Mouse (Mus musculus) mature B cell (primary cell): ENCODE measurements around the gene Cab39.

ENCODE experiments used
- in situ Hi-C: fragments of 300-500 bp; cut with MboI; formaldehyde crosslinking; loops from 2 replicates; pipeline ENCODE4 v1.14.3; 2019

The Cab39 gene

DNA sequence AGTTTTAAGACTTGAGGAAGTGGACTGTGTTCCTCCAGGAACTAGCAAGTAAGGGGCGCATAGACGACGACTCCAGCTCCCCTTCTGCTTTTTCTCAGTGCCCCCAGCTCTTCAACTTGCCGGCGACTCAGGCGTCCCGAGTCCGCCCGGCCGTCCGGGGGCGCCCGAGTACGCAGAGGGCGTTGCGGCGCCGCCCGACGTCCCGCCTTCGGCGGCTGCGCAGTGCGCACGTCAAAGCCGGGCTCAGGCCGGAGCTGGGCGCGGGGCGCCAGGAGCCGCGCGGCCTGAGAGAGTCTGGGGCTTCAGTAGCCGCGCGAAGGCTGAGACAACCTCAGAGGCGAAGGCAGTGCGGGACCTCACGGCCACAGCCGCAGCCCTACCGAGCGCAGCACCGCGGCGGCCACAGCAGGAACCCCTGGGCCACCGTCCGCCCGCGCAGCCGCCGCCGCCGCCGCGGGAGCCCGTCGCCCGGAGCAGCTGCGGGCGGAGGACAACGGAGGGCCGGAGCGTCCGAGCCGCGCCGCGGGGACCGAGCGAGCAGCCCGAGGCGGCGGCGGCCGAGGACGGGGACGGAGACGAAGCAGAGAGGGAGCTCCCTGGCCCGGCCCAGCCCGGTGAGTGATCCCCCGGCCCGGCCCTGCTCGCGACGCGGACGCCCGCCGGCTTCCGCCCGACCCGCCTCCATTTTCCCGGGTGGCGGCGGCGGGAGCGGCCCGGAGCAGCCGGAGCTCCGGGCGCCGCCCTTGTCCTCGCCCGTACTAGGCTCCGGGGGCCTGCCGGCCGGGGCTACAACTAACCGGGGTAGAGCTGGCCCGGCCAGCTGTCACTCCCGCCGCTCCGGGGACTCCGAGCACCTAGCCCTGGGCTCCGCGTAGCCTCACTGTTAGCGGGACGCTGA lies at the start of gene Cab39:
TSS of gene Cab39 (plus strand) at position 234 of the 898 bp plus-strand sequence.
- in situ Hi-C loops: no loop called here

DNA sequence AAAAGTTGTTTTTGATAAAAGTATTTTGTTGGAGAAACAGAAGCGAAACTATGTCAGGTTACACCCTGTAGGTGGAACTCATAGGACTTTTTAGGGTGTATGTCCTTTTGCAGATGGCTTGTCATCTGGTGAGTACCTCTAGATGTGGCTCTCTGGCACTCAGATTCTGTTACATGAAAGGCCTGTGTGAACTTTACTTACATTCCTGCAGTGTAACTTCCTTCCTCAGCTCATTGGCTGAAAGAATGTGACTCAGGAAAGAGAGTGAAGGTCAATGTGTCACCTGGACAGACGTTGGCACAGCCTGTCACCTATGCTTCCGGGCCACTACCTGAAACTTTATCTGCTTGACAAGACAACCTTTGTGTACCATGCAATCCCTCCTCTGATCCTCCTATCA lies 48.7 kb upstream of the Cab39 start:
- in situ Hi-C loops: no loop called here

DNA sequence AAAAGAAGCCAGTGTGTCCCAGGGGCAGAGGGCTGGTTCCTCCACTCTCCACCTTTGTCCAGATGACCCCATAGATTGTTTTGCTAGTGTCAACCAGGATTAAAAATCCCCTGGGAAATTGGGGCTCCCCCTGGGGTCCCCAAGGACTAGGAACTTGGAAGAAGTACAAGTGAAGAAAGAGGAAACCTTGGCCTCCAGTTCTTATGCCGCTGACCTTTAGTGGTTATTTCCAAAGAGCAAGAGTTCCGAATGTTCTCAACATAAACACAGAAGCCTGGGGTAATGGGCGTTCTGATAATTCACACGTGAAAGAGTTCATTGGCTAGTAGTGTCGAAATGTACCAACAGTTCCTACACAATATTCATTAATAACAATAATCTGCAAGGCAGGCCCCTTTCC lies 46.7 kb upstream of the Cab39 start:
- in situ Hi-C loops: no loop called here

DNA sequence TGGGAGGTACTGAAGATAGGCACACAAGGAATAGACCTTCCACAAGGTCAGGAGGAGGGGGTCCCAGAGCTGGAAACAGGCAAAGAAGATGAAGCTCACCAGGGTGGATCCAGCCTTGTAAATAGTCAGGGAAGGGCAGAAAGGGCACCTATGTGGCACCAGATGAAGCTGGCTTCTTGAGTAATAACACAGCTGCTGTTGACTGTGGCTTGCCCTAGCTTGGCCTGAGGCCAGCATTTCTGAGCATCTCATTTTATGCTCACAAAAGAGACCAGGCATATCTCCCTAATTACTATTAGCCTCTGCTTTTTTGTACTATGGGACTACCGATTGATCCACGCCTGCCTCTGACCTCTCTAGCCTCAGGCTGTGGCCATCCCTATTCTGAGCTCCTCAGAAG lies 43.4 kb upstream of the Cab39 start:
- in situ Hi-C loops: no loop called here

DNA sequence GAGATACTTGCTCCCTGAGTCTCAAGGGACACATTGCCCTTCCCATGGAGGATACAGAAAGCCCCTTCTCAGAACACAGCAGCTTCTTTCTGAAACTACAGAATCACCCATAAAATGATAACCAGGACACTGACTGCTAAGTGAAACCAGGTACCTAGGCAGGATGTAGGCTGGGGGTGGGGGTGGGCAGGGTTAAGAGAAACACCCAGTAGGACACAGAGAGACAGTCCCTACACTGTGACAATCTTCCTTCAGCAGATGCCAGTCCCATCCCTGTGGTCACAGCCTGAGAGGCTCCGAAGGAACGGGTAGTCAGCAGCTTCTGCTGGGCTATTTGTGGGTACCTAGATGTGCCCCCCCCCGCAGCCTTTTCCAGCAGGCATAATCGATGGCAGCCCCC lies 42.6 kb upstream of the Cab39 start:
- in situ Hi-C loops: no loop called here

DNA sequence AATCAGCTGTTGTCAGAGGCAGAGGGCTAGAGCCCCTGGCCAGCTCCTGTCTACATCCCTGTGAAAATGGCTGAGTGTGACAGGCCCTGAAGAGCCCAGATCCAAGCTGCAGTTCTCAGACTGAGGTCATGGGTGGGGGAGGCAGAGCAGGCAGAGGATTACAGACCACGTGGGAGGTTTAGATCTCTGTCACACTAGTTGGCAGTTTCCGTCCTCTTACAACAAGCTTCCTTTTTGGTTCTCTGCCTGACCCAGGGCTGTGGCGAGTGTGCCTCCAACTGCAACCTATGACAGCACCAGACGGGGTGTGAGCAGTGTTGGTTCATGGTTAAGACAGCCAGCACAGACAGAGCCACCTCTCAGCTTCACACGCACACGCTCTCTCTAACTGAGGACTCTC lies 41.7 kb upstream of the Cab39 start:
- in situ Hi-C loops: no loop called here

DNA sequence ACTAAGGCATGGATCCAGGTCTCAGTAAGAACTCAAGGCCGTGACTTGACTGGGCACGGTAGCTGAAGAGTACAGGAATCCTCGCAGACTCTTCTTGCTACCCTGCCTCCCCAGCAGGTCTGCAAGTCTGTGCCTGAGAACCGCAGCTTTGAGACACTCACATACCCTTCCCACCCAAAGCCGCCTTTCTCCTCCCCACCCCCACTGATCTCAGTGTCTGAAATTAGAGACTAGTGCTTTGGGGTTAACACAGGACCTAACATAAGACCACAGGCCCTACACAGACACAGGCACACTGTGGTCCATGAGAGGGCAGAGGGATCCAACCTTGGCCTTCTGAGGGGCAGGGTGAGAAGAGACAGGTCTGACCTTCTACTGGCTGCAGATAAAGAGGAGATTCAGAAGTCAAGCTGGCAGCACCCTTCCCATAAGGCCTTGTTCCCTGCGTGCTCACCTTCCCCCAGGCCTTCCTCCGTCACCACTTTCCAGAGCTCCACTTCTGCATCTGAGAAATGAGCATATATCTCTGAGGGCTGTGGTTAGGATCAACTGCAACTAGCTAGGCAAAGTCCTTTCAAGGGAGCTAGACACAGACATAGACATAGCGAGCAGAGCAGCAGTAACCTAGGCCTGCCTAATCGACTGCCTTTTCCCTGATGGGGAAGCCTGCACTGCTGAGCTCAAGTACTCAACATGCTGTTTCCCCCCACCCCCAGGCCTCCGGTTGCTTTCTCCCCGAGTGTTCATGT lies 41.1 kb upstream of the Cab39 start:
- in situ Hi-C loops: no loop called here

DNA sequence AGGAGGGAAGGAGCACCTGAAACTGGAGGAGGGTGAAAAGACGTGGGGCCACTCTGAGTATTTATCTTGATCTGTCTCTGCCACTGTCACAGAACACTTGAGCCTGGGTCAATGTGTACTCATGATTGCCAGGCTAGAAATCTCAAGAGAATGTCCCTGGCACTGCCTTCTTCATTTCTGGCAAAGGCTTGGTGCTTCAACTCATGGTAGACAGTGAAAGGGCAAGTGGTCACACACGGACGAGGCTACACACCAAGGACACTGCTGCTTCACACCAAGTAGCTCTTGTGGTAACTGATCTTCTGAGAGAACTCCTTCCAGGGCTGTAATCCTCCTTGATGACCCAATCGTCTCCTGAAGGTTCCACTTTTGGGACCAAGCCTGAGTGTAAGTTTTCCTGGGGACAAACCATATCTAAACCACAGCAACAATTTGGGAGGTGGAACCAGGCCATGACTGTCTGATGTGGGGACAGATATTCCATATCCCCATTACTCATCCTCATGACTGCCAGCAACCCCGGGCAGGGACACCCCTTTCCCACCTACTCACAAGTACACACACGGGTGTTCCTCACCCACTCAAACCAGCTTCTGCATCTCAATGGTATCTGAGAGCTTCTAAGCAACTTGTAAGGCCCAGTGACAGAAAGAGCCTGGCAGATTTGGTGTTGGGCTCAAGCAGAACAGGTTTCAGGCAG lies 35.6 kb upstream of the Cab39 start:
- in situ Hi-C loops: no loop called here

DNA sequence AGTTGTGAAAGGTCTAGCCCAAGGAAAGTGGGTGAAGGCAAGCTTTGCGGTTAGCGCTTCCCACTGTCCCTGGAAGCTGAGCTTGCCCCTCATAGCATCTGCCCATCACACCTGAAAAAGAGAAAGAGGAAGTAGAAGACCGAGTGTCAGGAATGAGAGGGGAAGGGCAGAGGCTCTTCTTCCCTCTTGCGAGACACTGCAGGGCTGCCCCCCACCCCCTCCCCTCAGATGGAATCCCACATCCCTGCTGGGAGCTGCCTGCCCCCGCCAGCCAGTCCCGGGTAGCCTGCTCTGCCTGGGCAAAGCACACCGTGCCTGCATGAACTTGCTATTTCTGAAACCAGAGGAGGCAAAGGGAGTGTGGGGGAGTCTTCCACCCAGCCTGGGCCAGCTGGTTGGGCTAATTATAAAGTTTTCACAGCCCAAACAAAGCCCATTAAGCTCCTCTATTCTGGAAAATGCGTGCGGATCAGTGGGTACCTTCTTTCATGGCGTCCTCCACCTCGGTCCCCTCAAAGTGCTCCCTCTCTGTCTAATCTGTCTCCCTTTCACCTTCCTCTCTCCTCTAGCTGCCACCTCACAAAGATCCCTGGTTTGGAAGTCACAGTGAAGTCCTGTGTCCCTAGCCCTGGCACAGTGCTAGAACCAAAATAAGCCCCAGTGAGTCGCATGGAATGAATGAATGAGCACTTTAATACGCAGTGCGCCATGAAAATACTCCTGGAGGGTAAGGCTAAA lies 34.8 kb upstream of the Cab39 start:
- in situ Hi-C loops: no loop called here

DNA sequence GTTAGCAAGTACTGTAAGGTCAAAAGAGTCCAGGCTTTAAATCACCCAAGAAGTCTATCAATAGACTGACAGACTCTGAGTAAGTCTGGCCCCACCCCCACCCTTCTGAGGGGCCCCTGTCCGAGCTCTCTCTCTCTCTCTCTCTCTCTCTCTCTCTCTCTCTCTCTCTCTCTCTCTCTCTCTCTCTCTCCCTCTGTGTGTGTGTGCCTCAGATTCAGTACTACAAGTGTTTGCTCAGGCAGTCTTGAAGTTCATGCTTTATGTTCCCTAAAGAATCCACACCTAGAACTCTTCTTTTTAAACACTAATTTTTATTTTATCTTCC lies 34.3 kb upstream of the Cab39 start:
- in situ Hi-C loops: no loop called here

DNA sequence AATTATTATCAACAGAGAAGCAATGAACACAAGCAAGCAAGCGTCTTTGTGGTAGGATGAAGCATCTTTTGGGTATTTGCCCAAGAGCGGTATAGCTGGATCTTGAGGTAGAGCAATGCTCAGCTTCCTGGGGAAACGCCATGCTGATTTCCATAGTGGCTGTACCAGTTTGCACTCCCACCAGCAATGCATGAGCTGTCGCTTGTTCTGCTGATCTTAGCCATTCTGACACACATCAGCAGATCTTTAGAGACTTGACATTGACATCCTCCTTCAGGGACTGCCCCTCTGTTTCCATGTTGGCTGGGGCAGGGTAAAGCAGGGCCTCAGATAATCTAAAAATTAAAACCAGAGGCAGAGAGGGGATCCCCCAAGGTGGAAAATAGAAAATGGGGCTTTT lies 31.6 kb upstream of the Cab39 start:
- in situ Hi-C loops: no loop called here

DNA sequence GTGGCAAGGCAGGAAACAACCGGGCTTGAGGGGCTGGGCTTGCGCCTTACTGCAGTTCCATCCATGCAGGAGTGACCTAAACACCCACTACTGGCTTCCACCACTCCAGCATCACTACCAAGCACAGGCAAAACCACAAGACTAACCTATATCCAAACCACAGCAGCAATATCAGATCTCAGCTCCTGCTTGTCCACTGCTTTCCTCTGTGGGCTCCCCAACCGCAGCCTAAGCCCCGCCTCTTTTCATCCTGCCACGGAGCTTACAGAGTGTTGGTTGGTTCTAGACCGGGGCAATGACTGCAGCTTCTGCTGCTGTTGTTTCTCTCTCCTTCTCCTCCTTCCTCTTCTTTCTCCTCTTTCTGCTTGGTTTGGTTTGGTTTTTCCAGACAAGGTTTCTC lies 29.9 kb upstream of the Cab39 start:
- in situ Hi-C loops: no loop called here

DNA sequence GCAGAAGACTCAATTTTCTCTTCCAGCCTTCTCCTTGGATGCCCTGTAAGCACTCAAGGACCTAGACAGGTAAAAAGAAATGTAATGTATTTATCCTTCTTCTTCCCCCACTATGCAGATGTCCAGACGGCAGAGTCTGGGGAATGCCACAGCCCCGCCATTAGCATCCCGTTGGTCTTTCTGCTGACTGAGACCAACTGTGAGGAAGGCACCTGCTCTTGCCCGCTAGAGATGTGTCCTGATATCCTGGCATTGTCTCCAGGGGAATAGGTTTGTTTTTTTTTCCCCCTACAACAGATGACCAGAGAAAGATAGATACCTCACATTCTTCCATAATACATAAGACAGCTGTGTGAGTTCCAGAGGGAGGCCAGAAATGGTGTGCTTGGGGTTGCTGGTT lies 28.9 kb upstream of the Cab39 start:
- in situ Hi-C loops: no loop called here

DNA sequence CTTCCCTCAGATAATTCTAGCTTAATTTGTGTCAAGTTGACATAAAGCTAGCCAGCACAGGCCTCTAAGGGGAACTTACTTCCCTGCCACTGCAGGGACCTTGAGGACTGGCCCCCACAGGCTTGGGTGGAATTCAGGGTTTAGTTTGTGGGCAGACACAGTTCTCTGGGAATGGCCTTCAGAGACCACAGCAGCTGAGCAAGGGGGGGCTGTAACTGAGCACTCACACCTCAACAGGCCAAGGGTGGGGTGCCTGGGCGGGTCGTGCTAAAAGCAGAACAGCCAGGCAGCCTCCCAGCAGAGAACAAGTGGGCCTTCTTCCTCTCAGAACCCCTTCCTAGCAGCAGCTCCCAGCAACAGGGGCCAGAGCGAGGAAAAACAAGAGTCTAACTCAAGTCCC lies 27.1 kb upstream of the Cab39 start:
- in situ Hi-C loops: no loop called here

DNA sequence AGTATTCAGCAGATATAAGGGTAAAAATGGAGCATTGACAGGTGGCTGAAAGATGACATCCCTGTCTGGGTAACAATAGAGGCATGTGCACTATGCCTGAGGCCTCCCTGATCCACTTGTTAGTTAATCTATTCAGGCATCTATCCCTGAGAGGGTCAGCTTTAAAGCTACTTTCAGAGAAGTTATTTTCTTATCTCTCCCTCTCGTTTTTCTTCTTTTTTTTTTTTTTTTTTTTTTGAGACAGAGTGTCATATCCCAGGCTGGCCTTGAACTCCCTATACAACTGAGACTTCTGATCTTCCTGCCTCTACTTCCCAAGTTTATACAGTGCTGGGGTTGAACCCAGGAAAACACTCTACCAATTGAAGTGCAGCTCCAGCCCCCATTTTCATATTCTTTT lies 25.5 kb upstream of the Cab39 start:
- in situ Hi-C loops: no loop called here

DNA sequence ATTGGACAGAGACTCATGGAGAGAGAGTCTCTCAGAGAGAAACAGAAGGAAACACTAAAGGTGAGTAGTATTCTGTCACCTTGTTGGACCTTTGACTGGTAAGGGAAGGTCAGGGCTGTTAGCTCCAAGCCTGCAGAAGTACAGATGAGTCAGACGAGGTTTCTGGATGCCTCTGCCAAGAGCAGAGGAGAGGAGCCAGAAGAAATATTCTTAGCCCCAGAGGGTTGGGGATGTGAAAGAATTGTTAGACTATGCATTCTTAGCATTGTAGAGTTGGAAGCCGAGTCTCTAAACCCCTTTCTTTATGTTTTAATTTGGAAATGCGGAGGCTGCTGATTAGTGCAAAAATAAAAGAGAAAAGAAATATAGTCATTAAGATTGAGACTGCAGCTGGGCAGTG lies 21.3 kb upstream of the Cab39 start:
- in situ Hi-C loops: no loop called here

DNA sequence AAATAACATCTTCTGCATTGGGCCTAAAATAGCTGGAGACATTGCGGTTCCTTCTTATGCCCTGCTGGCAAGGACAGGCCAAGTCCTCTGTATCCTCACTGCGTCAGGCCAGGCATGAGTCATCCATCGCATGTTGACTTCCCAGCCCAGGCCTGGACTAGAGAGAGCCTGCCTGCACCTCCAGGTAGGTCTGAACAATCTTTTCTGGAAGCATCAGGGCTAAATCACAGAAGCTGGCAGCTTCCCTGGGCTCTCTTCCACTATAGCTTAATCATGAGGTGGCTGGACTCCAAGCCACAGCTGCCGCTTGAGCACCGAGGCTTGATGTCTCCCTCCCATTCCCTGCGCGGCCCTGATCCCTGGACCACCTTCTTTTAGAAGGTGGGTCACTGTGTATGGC lies 18.1 kb upstream of the Cab39 start:
- in situ Hi-C loops: no loop called here

DNA sequence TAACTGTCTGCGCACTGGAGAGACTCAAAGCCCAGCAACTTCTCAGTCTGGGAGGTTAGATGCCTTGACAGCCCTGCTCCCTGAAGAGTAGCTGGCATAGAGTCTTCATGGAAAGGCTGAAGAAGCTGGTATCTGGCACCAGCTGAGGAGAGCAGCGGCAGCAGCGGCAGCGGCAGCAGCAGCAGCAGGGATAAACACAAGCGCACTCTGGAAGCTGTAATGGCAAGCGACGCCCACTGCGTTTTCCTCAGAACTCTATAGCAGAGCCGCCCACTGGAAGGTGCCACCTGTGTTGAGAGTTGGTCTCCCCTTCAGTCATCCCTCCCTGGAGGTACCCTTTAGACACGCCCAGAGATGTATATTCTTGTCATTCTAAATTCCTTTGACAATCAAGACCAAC lies 17.1 kb upstream of the Cab39 start:
- in situ Hi-C loops: no loop called here

DNA sequence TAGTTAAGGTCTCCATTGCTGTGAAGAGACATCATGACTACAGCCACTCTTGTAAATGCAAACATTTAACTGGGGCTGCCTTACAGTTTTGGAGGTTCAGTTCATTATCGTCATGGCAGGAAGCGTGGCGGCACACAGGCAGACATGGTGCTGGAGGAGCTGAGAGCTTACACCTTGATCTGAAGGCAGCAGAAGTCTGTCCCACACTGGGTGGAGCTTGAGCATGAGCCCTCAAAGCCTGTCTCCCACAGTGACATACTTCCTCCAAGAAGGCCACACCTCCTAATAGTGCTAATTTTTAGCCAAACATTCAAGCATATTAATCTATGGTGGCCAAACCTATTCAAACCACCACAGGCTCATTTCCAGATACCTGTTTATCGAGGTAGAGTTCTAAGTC lies 14.8 kb upstream of the Cab39 start, which contains the start of gene A630001G21Rik:
TSS of gene A630001G21Rik (minus strand) at position 208 of the 400 bp plus-strand sequence.
- in situ Hi-C loops: no loop called here

DNA sequence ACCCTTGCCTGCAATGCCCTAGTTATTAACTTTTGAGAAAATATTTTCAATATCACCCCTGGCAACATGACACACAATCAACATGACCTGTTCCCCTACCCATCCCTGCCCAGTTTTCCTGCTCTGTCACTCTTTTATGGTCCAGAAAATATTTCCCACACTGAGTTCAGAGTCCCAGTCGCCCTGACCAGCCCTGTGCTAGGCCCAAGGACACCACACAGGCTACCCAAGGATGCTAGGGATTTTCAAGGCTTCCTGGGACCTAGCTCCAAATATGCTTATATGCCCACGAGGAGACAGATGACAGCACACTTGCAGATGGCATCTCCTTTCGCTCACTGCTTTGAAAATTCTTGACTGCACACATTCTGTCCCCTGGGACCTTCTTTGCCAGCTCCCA lies 14.2 kb upstream of the Cab39 start:
- in situ Hi-C loops: no loop called here

DNA sequence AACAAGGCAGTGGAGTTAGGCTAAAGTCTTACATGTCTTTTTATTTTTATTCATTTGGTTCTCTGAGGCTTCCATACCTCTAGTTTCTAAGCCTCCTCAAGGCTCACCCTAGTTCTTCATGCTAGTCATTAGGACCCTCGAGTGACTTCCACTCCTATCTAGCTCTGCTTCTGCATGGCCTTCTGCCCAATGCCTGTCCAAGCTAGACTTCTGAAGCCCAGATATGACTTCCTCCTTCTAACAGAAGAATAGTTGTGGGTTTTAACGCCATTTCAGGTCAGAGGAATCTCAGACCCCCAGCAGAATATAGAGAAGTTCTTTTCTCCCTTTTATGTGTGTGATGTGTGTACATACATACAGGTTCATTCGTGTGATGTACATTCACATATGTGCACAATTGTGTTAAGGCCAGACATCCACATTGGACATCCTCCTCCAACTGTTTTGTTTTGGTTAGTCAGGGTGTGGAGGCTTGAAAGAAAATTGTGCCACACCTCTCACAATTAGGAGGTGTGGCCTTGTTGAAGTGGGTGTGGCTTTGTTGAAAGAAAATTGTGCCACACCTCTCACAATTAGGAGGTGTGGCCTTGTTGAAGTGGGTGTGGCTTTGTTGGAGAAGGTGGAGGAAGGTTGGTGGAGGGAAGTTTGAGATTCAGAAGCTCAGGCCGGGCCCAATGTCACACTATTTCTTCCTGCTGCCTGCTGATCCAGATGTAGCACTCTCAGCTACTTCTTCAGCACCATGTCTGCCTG lies 13.6 kb upstream of the Cab39 start:
- in situ Hi-C loops: no loop called here
